Mouse (Mus musculus) left cerebral cortex, postnatal 4 days (tissue): ENCODE results near the gene 3110021N24Rik. TPM values are rescaled to one million over a fixed set of nuclear protein-coding genes. Genes with fewer than 3 reads are reported as not detected.

Source experiments
- DNase-seq: peaks from one replicate; pipeline ENCODE4 v3.0.0-alpha.2; 2022
- intact Hi-C: fragments of 180-260 bp; cut with DNase I; formaldehyde crosslinking; loops from one replicate; pipeline ENCODE4 v1.15.1; 2025
- total RNA-seq, 2 experiments: library from RNA; stranded (reverse); gene quantifications; 2 replicates each; pipeline ENCODE4 v1.2.3; 2021

The 3110021N24Rik gene
- total RNA-seq, 2 experiments from 2014 or later, result 0.70 to 1.2 TPM

GRCm38 (mm10) chr4:108793941-108794340 is 74.5 kb downstream of the 3110021N24Rik start:
- intact Hi-C loops, result no loop called here
- DNase-seq, result no peak

- no peak for DNase-seq
- intact Hi-C loops, result no loop called here
Observed at GRCm38 (mm10) chr4:108796701-108797100, 77.3 kb downstream of the 3110021N24Rik start.

DNA sequence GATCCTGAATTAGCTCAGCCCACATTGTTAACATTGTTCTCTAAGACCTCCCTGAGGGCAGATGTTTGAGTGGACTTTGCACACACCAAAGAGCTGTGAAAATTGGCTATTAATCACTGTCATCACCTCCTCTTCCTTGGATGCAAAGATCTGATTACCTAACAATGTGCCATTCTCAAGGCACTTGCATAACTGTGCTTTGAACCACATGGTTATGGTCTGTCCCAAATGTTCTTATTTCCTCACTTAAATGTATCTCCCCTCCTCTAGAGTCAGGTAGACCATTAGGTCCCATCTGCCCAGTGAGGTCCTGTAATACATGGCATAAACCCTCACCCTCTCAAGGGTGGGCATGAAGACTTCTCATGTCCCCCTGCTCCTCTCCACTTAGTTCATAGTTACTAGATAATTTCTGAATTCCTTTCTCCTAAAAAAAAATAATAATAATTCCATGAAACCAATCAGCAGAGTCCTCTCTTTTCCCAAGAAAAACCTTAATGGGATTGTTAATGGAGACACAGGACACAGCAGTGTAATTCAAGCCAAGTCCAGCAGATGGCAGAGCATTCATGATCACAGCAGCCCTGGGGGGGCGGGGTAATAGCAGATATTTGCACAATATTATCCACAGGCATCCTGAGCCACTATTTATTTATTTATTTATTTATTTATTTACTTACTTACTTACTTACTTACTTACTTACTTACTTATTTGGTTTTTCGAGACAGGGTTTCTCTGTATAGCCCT is 78.8 kb downstream of the 3110021N24Rik start:
- peak; percentile 67 for DNase-seq
- intact Hi-C loops, result no loop called here

GRCm38 (mm10) chr4:108803535-108803934 is 84.1 kb downstream of the 3110021N24Rik start:
- no peak for DNase-seq
- intact Hi-C loops, result no loop called here

GRCm38 (mm10) chr4:108811142-108811541 is 91.7 kb downstream of the 3110021N24Rik start:
- intact Hi-C loops, result no loop called here
- no peak for DNase-seq

DNA sequence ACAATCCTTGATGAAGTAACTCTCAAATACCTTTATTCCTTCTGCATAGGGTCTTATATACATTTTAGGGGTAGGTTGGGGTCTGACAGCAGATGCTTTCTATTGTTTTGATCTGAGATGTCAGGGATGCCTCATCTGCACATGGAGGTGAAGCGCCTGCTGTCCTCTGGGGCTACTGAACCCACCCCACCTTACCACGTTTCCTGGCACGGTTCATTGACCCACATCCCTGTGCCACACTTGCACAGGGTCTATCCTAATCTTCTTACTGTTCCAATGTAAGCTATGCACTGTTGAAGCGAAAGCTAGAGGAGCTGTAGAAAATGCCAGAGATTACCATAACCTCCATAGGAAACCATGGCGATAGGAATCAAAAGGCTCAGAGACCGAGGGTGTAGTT is 92.1 kb downstream of the 3110021N24Rik start:
- intact Hi-C loops, result no loop called here
- no peak for DNase-seq

DNA sequence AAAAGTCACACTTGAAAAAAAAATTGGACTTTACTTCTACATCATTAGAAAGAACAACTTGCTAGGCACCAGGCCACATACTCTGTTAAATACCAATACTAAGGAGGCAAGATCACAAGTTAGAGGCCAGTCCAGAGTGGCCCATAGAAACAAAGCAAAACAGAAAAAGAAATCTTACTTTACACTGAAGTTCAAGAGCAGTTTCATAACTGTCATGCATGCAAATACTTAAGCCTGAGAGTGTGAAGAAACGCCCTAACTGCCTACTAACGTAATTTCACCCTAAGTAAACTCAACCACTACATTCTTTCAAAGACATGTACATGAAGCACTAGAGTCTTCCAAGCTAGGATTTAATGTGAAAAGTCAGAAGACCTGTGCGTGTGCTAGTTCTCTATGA is 106.2 kb downstream of the 3110021N24Rik start:
- no peak for DNase-seq
- intact Hi-C loops, result no loop called here

- intact Hi-C loops, result no loop called here
- no peak for DNase-seq
Observed at GRCm38 (mm10) chr4:108826096-108826495, 106.6 kb downstream of the 3110021N24Rik start.

GRCm38 (mm10) chr4:108826643-108827042 is 107.2 kb downstream of the 3110021N24Rik start:
- no peak for DNase-seq
- intact Hi-C loops, result no loop called here

GRCm38 (mm10) chr4:108830698-108831097 is 111.2 kb downstream of the 3110021N24Rik start:
- DNase-seq, result no peak
- intact Hi-C loops, result no loop called here

Other genes with a start within 250 kb of the 3110021N24Rik start
- 10 to 100 TPM; 48.8 to 52.9 TPM for gene Prpf38a, start 140.3 kb upstream of the 3110021N24Rik start, total RNA-seq
- gene Orc1, start 140.2 kb upstream of the 3110021N24Rik start, total RNA-seq, result under 1 TPM; 0.83 to 0.90 TPM
- 10 to 100 TPM; 36.1 to 43.0 TPM for gene Cc2d1b, start 99.7 kb upstream of the 3110021N24Rik start, total RNA-seq
- 10 to 100 TPM; 49.6 to 53.0 TPM for gene Zfyve9, start 61.1 kb downstream of the 3110021N24Rik start, total RNA-seq
- gene Btf3l4, start 114.0 kb downstream of the 3110021N24Rik start, total RNA-seq, result 100 to 1,000 TPM in 1 of 2 experiments, 10 to 100 TPM in 1; 99.8 to 114 TPM
- 10 to 100 TPM; 52.4 to 55.6 TPM for gene Txndc12, start 115.0 kb downstream of the 3110021N24Rik start, total RNA-seq
- 10 to 100 TPM; 17.4 to 19.2 TPM for gene Kti12, start 128.1 kb downstream of the 3110021N24Rik start, total RNA-seq
- not detected for gene A730015C16Rik, start 129.0 kb downstream of the 3110021N24Rik start, total RNA-seq
- gene Rab3b, start 159.4 kb downstream of the 3110021N24Rik start, total RNA-seq, result 100 to 1,000 TPM; 133 to 134 TPM